Mouse (Mus musculus) midbrain, embryonic 12.5 days (tissue): ENCODE data around the gene Zyg11a. TPM values are rescaled to one million over a fixed set of nuclear protein-coding genes. Genes with fewer than 3 reads are reported as not detected.

ENCODE experiments used
- ATAC-seq: fragments of 200-750 bp; cut with Nextera tagmentation; 2 replicates; pipeline ENCODE4 v1.8.0; 2017; ENCODE audit warnings: low read depth, moderate TSS enrichment, moderate library complexity; ENCODE audit not compliant: low FRiP score
- H3K27ac ChIP-seq: fragments of 300-500 bp; sonication (generic); replicated peaks from 2 replicates; pipeline ENCODE4 v1.5.1; 2016; ENCODE audit warnings: mild to moderate bottlenecking
- H3K27me3 ChIP-seq: fragments of 300-500 bp; sonication (generic); 2 replicates; pipeline ENCODE4 v1.6.1; 2016; ENCODE audit warnings: mild to moderate bottlenecking
- H3K36me3 ChIP-seq: fragments of 300-500 bp; sonication (generic); 2 replicates; pipeline ENCODE4 v1.6.1; 2016
- H3K4me1 ChIP-seq: fragments of 300-500 bp; sonication (generic); 2 replicates; pipeline ENCODE4 v1.6.1; 2016
- H3K4me2 ChIP-seq: fragments of 300-500 bp; sonication (generic); replicated peaks from 2 replicates; pipeline ENCODE4 v1.6.1; 2016; ENCODE audit warnings: mild to moderate bottlenecking, moderate library complexity
- H3K4me3 ChIP-seq: fragments of 300-500 bp; sonication (generic); 2 replicates; pipeline ENCODE4 v1.5.1; 2016; ENCODE audit warnings: mild to moderate bottlenecking
- H3K9ac ChIP-seq: fragments of 300-500 bp; sonication (generic); replicated peaks from 2 replicates; pipeline ENCODE4 v1.6.1; 2016; ENCODE audit warnings: mild to moderate bottlenecking, moderate library complexity
- H3K9me3 ChIP-seq: fragments of 300-500 bp; sonication (generic); 2 replicates; pipeline ENCODE4 v1.6.1; 2016; ENCODE audit warnings: mild to moderate bottlenecking
- WGBS: fragments of 180-500 bp; shearing (Covaris S2); methylation state at CpG from one replicate; pipeline ENCODE4 v1.1.7; 2016; 5-methylcytosine and 5-hydroxymethylcytosine counted together
- polyA plus RNA-seq: library from polyadenylated mRNA; unstranded; fragments of >200 nt; fragmentation: Nextera tagmentation; extraction: Ambion mirVana; gene quantifications from 2 replicates; pipeline ENCODE4 v1.2.1, GENCODE M21; 2016

Gene Zyg11a
- 0.08 TPM in 1 of 2 replicates, not detected in the other for polyA plus RNA-seq

DNA sequence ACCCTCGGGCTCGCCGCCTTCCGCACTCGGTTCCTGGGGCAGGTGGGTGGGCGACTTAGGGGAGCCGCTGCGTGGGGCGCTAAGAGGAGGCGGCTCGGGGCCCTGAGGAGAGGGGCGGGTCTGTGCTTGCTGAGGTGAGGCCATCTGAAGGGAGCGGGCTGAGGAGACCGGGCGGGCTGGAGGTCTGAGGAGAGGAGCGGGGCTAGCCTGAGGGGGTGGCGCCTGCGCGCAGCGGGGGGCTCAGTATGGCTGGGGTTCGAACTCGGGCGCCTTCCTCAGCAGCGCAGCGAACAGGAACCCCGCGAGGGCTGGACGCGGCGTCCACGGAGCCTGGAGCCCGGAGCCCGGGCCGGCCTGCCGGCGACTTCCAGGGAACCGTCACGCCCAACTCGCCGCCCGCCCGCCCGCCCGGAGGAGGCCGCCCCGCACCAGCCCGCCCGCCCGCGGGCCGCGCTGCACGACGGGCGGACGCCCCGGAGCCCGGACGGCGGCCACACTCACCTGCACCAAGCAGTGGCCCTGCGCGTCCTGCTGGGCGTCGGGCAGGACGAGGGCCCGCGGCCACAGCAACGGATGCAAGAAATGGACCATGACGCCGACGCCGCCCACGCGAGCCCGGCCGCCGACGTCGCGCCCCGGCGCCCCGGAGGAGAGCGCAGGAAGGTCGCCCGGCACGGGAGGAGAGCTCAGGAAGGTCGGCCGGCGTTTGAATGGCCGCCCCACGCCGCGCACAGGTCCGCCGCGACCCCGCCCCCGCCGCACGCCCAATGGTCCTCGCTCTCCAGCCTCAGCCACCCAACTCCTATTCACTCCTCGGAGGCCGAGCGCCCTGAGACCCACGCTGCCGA is at the start of gene Zyg11a:
Gene Zyg11a, minus strand, starts transcription at position 717 of the 848 bp plus-strand sequence.
- Histone ChIP-seq H3K4me2 (peak within 1 kb of the TSS; percentile 57), H3K4me3 (peak within 1 kb of the TSS; percentile 40), H3K36me3 (no peaks in the 10 kb centered on the region), H3K9ac (0 out of 2 replicates have a peak within 1 kb of the TSS, but pooled peaks have one; percentile 12), H3K27me3 (peaks cover 53% of the 10 kb centered on the region), H3K4me1 (peaks cover 12% of the 10 kb centered on the region), H3K27ac (no peak within 1 kb of the TSS), H3K9me3 (no peaks in the 10 kb centered on the region)
- WGBS = 2% methylated on average over 62 of the region's 107 CpGs
- no peak for ATAC-seq

DNA sequence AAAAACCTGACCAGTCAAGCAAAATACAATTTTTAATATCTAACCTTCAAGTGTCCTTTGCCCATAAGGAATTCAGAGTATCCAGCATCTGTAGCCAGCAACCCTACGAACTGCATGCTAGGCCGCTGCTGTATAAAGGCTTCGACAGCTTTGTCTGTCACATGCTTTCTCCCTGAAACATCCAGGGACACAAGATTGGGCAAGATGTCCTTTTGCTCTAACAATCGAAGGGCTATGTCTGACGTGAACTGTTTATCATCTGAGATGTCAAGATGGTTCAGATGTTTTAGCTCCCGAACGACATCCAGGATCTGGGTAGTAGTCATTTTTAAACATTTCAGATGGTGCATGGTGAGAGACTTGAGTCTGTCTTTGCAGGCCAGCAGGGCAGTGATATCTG is 47.9 kb upstream of the Zyg11a start:
- Histone ChIP-seq H3K27ac (no peak overlapping the region), H3K36me3 (peaks cover 52% of the 10 kb centered on the region), H3K27me3 (no peaks in the 10 kb centered on the region), H3K4me3 (no peak overlapping the region), H3K4me1 (no peaks in the 10 kb centered on the region), H3K9me3 (no peaks in the 10 kb centered on the region), H3K4me2 (no peak overlapping the region), H3K9ac (no peak overlapping the region)
- ATAC-seq = no peak
- 95% methylated on average over 7 of the region's 7 CpGs for WGBS

DNA sequence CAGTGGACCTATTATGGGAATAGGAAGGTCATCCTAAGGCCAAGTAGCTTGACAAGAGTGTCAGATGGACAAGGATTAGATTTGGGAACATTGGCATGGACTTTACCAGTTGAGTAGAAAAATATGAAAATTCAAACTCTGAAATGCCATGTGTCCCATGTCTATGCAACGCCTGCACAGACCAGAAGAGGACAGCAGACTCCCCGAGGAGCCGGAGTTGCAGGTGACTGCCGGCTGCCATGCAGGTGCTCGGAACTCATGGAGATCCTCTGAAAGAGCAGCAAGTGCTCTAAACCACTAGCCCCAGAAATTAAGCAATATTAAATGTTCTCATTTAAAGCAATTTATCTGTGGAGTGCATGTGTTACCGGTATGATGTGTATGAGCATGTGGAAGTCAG is 35.5 kb upstream of the Zyg11a start:
- no peak overlapping the region for H3K9ac ChIP-seq

DNA sequence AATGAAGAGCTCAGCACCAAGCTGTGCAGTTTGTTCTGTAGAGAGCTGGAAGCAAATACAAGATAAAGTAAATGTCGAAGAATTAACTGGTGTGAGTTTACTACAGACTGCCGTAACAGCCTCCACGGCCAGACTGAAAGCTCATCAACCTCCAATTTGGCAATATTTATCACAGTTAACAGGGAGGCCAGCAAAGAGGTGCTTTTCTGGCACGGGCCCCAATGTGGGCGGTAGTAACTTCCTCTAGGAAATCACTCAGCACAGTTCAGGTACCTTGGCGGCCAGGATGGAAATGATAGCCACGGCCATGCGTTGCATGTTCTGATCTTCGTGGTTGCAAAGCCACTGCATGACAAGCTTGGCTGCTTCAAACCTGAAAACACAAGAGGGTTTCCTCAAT is 32.7 kb upstream of the Zyg11a start:
- Histone ChIP-seq H3K27ac (no peak overlapping the region), H3K27me3 (no peaks in the 10 kb centered on the region)

More for the DNA sequence above, 35.5 kb upstream of the Zyg11a start:
- no peak overlapping the region for H3K4me2 ChIP-seq
- H3K27me3 ChIP-seq = no peaks in the 10 kb centered on the region
- 91% methylated on average over 6 of the region's 6 CpGs for WGBS
- no peak overlapping the region for H3K4me3 ChIP-seq
- no peaks in the 10 kb centered on the region for H3K9me3 ChIP-seq
- peaks cover 76% of the 10 kb centered on the region for H3K36me3 ChIP-seq
- no peaks in the 10 kb centered on the region for H3K4me1 ChIP-seq
- no peak overlapping the region for H3K27ac ChIP-seq
- ATAC-seq = no peak

DNA sequence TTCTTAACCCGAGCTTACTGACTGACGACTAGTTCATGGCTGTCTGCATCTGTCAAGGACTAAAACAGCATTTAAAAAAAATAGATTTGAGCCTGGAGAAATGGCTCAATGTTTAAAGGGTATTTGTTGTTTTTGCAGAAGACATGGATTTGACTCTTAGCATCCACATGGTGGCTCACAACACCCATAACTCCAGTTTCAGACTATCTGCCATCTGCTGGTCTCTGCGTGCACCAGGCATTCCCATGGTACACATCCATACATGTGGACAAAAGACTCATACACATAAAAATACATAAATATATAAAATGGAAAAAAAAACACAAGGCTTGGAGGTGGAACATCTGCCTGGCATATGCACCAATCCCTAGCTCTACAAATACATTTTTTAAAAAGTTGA is 31.5 kb upstream of the Zyg11a start:
- 95% methylated on average over 3 of the region's 3 CpGs for WGBS
- peaks cover 64% of the 10 kb centered on the region for H3K36me3 ChIP-seq
- H3K9me3 ChIP-seq = no peaks in the 10 kb centered on the region
- H3K9ac ChIP-seq = no peak overlapping the region
- no peak overlapping the region for H3K27ac ChIP-seq
- no peaks in the 10 kb centered on the region for H3K27me3 ChIP-seq
- no peak overlapping the region for H3K4me2 ChIP-seq
- no peak overlapping the region for H3K4me3 ChIP-seq
- H3K4me1 ChIP-seq = no peaks in the 10 kb centered on the region
- no peak for ATAC-seq

More for the DNA sequence above, 32.7 kb upstream of the Zyg11a start:
- Histone ChIP-seq H3K4me1 (no peaks in the 10 kb centered on the region), H3K4me2 (no peak overlapping the region), H3K9me3 (no peaks in the 10 kb centered on the region), H3K36me3 (peaks cover 61% of the 10 kb centered on the region), H3K4me3 (no peak overlapping the region), H3K9ac (no peak overlapping the region)
- no peak for ATAC-seq
- 96% methylated on average over 9 of the region's 9 CpGs for WGBS

DNA sequence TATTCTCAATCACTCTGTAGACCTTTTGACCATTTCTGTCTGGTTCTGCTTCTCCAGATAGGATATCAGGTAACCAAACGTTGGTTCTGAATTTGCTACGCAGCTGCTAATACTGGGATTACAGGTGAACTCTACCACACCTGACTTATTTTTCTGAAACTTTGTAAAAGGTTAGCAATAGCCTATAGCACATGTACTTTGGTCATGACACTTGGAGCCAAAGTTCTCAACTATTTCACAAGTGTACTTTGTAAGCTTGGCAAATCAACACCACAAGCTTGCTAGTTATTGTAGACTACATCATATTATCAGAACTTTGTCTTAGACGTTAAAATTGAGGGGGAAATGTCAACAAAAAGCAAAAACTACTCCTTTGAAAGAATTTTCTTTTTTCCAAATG is 15.8 kb upstream of the Zyg11a start:
- H3K27me3 ChIP-seq = no peaks in the 10 kb centered on the region
- 89% methylated on average over 3 of the region's 3 CpGs for WGBS
- H3K27ac ChIP-seq = no peak overlapping the region
- no peak overlapping the region for H3K4me2 ChIP-seq
- no peak overlapping the region for H3K4me3 ChIP-seq
- ATAC-seq = no peak
- no peak overlapping the region for H3K9ac ChIP-seq
- H3K4me1 ChIP-seq = no peaks in the 10 kb centered on the region
- H3K9me3 ChIP-seq = no peaks in the 10 kb centered on the region
- peaks cover 61% of the 10 kb centered on the region for H3K36me3 ChIP-seq

DNA sequence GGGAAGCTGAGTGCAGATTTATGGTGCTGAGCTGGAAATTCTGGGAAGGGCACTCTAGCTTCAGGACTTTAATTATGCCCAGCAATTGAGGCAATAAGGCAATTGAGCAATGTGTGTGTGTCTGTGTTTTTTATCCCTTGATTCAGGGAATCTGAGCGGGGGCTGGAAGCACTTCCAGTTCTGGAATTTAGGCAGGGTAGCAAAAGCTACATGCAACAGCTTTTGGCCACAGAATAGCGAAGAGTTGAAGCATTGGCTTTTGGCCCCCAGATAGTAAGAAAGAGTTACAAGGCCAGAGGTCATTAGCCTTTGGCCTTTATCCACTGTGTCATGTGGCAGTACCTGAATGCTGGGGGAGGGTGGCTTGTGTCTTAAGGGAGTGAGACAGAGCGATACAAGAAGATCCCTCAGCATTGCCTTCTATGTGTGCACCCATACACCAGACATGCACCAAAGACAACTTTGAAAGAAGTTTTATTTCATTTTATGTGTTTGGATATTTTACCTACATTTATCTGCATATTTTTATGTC is 7.6 kb upstream of the Zyg11a start:
- no peak for ATAC-seq
- no peak overlapping the region for H3K9ac ChIP-seq

DNA sequence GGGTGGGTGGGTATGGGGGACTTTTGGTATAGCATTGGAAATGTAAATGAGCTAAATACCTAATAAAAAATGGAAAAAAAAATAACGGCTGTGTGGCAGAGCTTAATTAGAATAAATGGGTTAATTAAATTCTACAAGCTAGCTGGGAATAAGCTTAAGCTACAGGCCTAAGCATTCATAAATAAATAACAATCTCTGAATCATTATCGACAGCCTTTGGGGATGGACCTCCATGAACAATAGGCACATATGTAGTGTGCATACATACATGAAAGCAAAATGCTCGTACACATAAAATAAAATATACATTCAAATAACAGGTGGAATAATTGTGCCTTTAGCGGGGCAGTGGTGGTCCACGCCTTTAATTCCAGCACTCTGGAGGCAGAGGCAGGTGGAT is 4.7 kb upstream of the Zyg11a start:
- ATAC-seq = no peak
- 89% methylated on average over 5 of the region's 5 CpGs for WGBS
- Histone ChIP-seq H3K36me3 (no peaks in the 10 kb centered on the region), H3K27ac (no peak overlapping the region), H3K9me3 (no peaks in the 10 kb centered on the region), H3K27me3 (peaks cover 25% of the 10 kb centered on the region), H3K9ac (no peak overlapping the region), H3K4me1 (peaks cover 8% of the 10 kb centered on the region), H3K4me2 (no peak overlapping the region), H3K4me3 (no peak overlapping the region)

More for the DNA sequence above, 7.6 kb upstream of the Zyg11a start:
- H3K4me2 ChIP-seq = no peak overlapping the region
- 43% methylated on average over 3 of the region's 3 CpGs for WGBS
- H3K4me3 ChIP-seq = no peak overlapping the region
- H3K27me3 ChIP-seq = no peaks in the 10 kb centered on the region
- no peaks in the 10 kb centered on the region for H3K9me3 ChIP-seq
- H3K36me3 ChIP-seq = no peaks in the 10 kb centered on the region
- no peaks in the 10 kb centered on the region for H3K4me1 ChIP-seq
- H3K27ac ChIP-seq = no peak overlapping the region

DNA sequence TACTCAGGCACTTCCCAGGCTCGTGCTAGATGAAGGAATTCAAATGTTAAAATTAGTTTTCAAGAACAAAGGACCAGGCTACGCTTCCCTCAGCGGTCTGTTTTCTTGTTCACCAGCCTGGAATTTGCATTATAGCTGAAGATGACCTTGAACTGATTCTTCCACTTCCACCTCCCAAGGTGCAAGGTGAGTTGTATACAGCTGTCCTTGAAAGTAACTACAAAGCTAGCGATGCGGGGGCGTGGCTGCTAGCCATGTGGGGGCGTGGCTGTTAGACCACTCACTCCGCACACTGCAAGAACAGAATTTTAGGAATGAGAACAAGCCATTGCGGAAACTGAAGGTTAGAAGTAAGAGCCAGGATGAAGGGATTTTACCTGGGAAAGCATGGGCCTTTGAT is 1.2 kb upstream of the Zyg11a start:
- Histone ChIP-seq H3K27me3 (peaks cover 53% of the 10 kb centered on the region), H3K4me2 (no peak overlapping the region), H3K36me3 (no peaks in the 10 kb centered on the region), H3K9ac (no peak overlapping the region), H3K9me3 (no peaks in the 10 kb centered on the region), H3K27ac (no peak overlapping the region), H3K4me3 (no peak overlapping the region), H3K4me1 (peaks cover 12% of the 10 kb centered on the region)
- WGBS = 7% methylated on average over 9 of the region's 9 CpGs
- ATAC-seq = no peak

DNA sequence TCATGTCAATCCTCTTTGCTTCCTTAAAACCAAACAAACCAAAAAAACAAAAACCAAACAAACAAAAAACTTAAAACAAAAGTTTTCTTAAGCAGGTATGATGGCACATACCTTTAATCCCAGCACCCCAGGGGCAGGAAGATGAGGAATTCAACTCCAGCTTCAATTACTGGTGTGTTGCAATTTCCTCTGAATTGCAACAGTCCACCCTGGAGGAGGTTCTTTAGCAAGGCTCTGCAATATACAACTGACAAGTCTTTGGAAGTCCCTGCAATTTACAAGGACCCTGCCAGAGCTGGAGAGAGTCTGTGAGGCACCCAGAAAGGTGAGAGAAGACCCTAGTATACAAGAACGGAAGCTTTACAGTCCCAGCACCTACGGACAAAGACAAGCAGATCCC is 4.8 kb downstream of the Zyg11a start:
- Histone ChIP-seq H3K9me3 (no peaks in the 10 kb centered on the region), H3K4me2 (no peak overlapping the region), H3K27ac (no peak overlapping the region), H3K4me3 (no peak overlapping the region), H3K4me1 (peaks cover 9% of the 10 kb centered on the region), H3K9ac (no peak overlapping the region), H3K27me3 (peaks cover 33% of the 10 kb centered on the region), H3K36me3 (no peaks in the 10 kb centered on the region)
- no peak for ATAC-seq
- WGBS = 83% methylated on average over 2 of the region's 2 CpGs

DNA sequence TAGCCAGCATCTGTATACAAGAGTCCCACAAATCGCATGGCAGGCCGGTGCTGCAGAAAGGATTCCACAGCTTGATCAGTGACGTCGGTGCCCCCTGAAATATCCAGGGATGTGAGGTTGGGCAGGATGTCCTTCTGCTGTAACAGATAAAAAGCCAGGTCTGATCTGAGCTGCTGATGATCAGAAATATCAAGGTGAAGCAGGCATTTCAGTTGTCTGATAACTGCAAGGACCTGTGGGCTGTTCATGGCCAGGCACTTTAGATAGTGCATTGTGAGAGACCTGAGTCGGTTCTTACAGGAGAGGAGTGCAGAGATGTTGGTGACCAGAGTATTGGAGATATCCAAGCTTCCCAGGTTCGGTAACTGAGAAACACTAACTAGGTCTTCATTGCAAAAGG is 13.2 kb downstream of the Zyg11a start:
- H3K9ac ChIP-seq = no peak overlapping the region
- WGBS = 87% methylated on average over 6 of the region's 6 CpGs
- no peak overlapping the region for H3K27ac ChIP-seq
- H3K4me1 ChIP-seq = no peaks in the 10 kb centered on the region
- H3K4me3 ChIP-seq = no peak overlapping the region
- no peak overlapping the region for H3K4me2 ChIP-seq
- H3K27me3 ChIP-seq = no peaks in the 10 kb centered on the region
- no peaks in the 10 kb centered on the region for H3K36me3 ChIP-seq
- no peaks in the 10 kb centered on the region for H3K9me3 ChIP-seq
- ATAC-seq = no peak

DNA sequence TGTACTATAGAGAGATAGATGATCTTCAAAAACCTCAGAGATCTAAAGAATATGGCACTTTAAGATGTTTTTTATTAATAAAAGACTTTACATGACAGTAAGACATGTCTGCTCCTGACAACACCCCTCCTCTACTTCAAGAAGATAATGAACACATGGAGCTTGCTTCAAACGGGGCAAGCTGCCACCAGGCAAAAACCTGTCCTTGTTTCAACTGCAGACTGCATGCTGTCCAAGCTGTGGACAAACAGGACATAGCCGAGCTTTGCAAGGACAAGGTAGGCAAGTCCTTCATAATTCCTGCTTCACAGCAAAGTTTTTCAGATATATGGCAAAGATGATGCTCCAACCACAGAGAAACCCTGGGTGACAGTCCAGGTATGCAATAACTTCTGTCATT is 18.6 kb downstream of the Zyg11a start:
- no peak for ATAC-seq
- Histone ChIP-seq H3K4me1 (no peaks in the 10 kb centered on the region), H3K36me3 (no peaks in the 10 kb centered on the region), H3K27me3 (no peaks in the 10 kb centered on the region), H3K27ac (no peak overlapping the region), H3K9me3 (no peaks in the 10 kb centered on the region), H3K4me3 (no peak overlapping the region), H3K9ac (no peak overlapping the region), H3K4me2 (no peak overlapping the region)
- 79% methylated on average over 2 of the region's 2 CpGs for WGBS
